Mouse (Mus musculus): Measurements from ENCODE around the gene Dennd1a.
A peak's percentile ranks its signal among the peaks of the same experiment; 100 is the strongest.
"Not testable (repeated sequence)": the region's sequence is repeated elsewhere in the genome, so short reads cannot be mapped to it uniquely, and the experiment has no call there.

Gene Dennd1a

DNA sequence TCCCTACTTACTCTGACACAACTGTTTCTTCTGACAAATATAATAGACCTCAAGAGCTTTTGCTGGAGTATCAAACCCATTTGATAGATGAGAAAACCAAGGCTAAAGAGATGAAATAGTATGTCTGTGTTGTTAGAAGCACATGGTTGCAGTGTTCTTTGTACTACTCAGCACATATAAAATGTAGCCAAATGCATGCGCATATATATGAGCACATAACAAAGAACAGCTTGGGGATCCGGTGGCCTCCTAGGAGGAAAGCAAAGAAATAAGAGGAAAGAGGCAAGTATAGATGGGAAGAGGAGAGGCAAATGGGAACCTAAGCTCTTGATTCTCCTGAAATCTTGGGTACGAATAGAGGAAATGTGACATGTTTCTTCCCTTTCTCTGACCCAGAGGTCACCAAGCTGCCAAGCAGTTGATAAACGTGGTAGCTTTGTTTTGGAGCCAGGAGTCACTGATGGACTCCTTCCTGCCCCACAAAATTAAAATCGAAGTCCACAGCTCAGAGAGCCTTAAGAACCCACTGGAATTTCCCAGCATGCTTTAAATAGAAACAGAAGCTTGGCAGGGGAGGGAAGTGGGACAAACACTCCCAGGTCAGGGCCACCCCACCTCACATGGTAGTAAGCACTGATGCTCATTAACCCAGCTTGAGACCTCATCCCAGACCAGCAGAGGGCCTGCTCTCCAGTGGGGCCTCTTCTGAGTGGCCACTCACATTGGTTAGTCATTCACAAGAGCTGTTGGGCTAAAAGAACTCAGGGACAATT is 317.3 kb downstream of the Dennd1a start:
- no peak for DNase-seq (ENCODE audit: low read depth)

DNA sequence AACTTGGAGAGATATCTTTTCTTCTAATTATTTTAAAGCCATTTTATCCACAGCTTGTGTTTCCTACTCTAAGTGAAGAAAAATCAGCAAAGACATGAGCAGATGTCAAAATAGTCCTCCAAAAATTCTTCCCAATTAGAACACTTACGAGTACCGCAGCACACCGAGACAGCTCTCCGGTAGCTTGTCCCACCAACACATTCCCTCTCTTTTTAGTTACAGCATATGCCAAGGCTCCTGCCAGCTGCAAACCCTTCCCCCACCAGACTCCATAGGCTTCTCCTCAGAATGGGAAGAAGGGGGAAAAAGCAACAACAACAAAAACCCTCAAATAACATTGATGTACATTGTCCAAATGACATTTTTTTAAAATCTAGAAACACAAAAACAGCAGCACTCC is 322.7 kb downstream of the Dennd1a start:
- DNase-seq (ENCODE audit: low read depth), result no peak

DNA sequence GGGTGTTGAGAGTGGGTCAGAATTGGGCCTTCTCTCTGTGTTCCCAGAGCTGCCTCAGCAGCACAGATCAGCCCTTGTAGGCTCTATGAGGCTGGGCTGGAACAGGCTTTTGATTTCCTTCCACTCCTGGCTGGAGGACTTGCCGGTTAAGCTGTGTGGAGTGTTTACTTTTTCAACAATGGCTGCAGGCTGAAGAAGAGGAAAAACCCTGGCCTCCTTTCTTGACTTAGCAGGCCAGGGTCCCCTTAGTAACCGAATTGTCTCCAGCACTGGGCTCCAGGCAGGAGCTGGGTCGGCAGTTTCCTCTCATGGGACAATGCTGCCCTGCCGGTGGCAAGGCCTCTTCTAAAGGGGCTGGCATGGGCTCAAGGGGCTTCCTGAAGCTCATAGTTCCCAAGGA is 323.8 kb downstream of the Dennd1a start:
- DNase-seq (ENCODE audit: low read depth), result no peak

DNA sequence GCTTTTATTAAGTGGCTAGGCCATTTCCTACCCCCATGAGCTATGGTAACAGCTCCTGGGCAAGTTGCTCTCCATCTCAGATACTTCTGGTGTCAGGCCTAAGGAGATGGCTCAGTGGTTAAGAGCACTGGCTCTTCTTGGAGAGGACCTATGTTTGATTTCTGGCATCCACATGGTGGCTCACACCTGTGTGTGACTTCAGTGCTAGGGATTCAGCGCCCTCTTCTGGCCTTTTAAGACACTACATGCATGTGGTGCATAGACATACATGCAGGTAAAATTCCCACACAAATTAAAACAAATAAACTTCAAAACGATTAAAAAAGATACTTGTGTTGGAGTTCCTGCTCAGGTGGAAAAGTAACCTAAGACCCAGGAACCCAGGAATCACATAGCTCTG is 338.8 kb downstream of the Dennd1a start:
- peak; percentile 29 for DNase-seq (ENCODE audit: low read depth)

DNA sequence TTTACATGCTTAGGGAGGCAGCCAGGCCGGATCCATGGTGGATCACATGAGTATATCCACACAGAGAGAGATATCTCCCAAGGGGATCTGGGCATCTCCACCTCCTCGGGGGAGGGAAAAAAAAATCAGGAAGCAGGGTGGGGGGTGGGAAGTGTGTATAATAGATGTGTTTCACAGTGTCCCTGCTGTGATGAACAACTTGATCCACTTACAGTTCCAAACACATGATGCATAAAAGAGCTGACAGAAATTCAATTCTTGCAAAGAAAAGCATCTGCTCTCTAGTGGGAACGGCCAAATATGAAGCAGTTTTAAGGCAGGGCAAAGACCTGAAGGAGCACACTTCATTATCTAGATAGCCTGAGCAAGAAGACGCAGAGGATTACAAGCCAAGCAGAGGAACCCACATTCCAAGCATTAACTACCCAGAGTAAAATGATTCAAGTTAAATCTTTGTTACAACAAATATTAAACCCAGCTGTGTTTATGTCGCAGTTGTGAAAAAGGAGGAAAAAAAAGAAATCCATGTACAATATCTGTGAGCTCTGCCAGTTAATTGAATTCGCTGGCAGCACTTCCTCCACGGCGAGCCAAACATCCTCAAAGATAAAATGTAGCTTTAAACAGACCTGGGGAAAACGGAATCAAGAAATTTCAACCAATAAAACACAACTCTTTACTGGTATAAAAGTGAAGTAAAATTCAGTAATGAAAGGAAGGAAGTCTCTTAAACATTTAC is 341.4 kb downstream of the Dennd1a start:
- no peak for DNase-seq (ENCODE audit: low read depth)

DNA sequence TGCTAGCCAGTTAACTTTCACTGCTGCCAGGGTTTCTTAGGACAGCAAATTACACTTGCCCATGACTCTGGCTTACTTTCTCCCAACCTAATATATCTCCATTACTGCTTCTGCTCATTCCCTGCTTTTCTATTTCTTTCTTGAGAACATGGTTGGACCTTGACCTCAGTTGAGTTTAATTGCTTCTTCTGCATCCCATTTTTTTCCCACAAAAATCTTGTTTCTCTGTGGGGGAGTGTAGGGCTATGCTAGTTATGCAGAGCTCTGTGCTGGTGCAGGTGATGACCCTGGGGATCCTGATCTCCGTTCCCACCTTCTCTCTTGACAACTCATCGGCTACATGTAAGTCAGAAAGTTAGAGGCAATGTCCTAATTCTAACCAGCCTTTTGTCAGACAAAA is 344.3 kb downstream of the Dennd1a start:
- no peak for DNase-seq (ENCODE audit: low read depth)

DNA sequence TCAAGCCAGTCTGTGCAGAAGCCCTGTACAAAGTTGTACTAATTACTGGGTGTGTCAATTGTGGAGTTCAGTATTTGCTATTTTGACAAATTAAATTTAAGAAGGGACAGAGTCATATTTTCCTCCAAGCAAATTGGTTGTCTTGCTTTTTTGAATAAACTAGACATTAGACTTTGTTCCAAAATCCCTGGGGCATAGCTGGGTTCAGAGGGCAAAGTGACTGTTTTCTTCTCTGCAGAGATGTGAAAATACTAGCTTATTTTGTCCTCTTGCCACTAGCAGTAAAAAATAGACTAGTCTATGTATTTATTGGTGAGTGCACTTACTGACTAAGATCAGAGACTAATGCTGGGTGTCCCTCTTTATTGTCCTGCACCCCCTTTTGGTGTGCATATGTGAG is 345.4 kb downstream of the Dennd1a start:
- DNase-seq (ENCODE audit: low read depth), result no peak

DNA sequence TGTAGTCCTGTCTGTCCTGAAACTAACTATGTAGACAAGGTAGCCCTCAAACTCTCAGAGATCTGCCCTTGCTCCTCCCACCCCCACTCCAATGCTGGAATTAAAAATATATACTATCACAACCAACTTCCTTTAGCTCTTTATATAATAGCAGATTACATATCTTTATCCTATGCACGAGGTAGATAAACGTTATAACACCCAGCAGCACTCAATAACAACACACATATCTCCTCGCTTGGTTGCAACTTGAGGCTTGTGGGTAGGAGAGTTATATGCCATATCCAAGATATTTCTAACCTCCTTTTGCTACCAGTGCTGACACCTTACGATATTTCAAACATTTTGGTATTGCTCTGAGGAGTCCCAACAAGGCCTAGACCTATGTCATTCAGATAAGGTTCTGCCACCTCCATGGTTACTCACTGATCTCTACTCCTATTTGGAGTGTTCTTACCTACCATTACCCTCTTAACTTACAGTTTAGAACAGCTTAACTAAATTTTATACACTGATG is 346.3 kb downstream of the Dennd1a start:
- no peak for DNase-seq (ENCODE audit: low read depth)

DNA sequence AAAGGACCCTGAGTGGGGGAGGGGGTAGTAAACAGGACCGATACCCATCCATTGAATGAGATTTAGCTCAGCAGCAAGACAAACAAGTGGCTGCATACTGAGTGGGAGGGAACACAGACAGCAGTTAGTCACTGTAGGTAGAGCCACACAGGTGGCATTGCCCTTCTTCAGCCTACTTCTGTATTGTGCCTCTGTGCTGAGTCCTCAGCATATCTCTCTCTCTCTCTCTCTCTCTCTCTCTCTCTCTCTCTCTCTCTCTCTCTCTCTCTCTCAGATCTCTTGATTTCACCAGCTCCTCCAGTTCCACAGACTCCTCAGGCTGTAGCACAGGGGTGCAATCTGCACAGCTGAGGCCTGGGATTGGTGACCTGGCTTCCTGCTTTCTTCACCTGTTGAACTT is 347.2 kb downstream of the Dennd1a start:
- DNase-seq (ENCODE audit: low read depth), result no peak

DNA sequence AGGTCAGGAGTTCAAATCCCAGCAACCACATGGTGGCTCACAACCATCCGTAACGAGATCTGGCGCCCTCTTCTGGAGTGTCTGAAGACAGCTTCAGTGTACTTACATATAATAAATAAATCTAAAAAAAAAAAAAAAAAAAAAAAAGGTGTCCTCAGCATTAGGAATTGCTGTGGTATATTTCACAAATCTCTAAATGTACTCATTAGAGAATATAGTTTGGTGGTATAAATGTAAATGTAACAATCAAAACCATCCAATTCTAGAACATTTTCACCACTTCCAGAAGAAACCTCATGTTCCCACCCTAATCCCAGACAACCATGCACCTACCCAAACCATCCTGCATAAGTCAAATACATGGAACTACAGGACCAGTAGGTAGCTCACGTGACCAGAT is 350.3 kb downstream of the Dennd1a start:
- DNase-seq (ENCODE audit: low read depth), result not testable (repeated sequence)

DNA sequence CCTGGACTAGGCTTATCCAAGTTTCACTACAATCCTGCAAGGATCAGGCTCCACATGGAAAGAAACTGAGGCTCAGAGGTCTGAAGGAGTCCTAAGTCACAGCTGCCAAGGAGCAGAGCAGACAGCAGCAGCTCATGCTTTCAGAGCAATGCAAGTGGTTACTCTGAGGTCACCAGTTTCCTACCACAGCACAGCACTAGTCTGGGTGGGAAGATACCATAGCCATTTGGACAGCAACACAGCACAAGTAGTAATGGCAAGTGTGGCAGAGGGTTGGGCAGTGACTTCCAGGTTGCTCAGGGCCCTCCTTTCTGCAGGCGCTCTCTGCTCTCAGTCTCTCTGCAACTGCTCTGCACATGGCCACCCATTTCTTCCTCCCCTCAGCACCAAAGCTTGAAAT is 354.9 kb downstream of the Dennd1a start:
- DNase-seq (ENCODE audit: low read depth), result peak; percentile 84

DNA sequence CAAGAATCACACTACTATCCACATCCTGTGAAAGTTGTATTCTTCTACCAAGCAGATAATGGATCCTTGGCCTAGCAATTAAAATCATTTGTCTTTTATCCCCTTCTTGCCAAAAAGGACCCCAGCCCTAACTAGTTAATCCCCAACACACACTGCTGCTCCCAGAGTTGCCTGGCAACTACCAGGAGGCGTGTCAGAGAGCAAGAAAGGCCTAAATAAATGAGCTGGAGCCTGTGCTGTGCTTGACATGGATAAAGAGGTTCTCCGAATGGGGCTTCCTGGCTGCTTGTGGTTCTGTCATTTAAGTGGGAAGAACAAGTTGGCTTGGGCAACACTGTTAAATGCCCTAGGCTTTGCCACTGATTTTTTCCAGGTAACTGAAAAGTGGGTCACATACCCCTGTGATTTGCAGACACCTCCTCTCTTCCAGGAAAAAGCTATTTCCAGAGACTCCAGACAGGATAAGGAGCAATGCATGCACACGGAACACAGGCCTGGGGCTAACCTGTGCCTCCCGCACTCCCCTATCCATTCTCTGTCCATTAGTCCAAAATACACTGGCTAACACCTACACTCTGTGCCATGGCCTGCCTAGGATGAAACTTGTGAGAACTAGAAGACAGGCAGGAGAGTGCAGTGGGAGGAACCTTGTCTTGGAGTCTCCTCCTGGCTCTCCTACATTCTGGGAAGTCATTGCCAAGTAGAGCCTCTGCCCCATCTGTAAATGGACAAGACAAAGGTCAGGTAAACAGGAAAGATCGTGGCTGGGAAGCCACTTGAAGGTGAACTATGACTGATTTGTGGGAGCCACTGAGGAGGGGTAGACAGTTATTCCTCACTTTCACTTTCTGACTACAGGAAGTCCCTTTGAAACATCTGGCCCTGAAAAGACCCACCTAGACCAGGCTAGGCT is 355.9 kb downstream of the Dennd1a start:
- no peak for DNase-seq (ENCODE audit: low read depth)

DNA sequence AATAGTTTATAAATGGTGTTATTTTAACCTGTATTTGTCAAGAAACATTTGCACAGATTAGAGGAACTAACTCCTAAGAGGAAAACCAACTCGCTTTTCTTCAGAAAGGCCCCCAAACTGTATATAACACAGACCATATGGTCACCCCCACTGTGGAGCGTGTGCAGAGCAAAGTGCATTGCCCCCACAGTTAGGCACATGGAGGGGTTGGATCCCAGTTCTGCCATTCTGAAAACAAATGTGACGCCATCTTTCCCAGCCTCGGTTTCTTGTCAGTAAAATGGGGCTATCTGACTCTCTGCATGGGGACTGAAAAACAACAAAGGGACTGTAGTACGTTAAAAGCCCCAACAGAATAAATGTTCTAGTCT is 361.1 kb downstream of the Dennd1a start:
- no peak for DNase-seq (ENCODE audit: low read depth)

DNA sequence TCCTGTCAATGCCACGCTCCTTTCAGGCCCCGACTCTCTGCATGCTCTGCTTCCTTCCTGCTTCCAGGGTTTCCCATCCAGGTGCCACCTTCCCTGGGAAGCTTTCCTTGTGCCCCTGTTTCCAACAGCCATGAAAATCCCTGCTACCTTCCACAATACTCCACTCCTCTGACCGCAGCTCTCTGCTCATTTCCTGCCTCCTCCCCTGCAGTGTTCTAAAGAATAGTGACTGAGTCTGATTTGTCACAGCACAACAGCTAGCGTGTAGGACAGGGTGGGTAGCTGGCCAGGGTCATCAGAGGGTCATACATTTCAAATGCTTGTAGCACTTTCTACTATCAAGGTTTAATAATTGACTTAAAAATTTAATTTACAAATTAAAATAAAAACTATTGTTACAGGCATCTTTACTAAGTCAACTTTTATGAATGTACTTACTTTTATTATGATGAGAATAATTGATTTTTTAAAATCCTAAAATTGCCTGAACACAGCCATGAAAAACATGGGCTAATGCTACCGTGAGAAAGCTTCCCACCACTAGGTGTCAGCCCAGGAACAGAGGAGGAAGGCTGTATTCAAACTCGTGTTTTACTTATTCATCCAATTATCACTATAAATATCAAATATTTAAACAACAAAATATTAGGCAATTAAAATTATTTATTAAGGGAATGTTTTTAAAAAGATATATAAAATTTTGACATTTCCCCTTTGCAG is 361.6 kb downstream of the Dennd1a start:
- DNase-seq (ENCODE audit: low read depth), result peak; percentile 50

DNA sequence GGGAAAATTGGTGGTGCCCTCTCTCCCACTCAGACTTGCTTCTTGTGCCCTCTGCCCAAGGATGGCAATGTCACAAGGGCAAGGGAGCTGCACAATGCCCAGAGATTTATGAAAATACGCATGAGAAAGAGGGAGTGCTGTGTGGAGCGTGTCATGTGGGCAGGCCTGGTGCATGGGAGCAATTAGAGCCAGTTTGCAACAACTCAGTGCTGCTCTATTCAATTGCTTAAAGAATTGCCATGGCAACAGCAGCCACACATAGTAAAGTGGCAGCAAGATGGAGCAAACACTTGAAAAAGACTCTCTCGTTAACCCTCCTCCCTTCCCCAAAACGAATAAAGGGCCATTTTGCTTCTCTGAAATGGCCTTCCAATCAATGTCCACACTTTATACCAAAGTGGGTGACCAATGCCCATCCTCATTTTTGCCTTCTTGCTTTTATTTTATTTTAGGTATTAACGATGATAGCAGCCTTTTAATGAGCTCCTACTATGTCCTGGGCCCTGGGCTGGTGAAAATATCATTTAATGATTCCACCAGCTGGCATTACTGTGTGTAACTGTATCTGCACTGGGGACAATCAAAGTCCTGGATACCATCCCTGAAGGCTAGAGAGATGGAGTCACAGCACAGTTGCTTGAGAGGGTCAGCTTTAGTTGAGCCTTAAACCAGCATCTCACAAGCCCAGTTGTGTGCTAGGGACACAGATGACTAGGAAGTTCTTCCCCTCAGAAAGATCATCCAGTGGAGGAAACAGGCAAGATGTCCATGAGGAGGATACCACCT is 378.3 kb downstream of the Dennd1a start:
- no peak for DNase-seq (ENCODE audit: low read depth)

DNA sequence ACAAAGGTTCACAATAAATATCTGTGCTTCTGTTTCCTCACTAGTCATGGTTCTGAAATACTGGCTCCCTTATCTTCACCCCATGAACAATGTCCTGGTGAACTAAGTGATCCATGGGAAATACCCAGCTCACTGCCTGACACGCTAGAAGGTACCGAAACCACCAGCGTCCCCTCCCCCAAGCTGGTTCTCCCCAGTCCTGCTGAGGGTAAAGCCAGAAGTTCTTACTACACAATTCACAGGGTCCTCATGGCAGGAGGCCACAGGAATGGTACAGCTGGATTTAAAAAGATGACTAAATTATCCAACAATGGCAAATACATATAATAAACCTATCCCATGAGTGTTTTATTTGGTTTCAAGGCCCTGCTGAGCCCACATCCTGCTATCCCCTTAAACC is 378.9 kb downstream of the Dennd1a start:
- DNase-seq (ENCODE audit: low read depth), result no peak

DNA sequence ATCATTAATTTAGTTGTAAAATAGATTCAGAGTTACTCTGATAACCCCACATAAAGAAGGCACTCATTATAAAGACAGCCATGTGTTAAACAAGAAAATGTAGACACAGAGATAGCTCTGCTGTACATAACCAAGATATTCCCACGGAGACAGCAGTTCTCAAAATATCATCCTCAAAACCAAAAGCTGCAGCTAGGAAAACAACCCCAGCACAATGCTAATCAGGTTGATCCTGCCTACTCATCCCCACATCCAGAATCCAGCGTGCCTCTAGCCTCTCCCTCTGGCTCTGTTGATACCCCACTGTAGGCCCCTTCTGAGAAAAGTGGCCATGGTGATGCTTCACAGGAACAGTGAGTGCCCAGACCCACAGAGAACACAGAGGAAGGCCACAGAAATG is 380.9 kb downstream of the Dennd1a start:
- DNase-seq (ENCODE audit: low read depth), result no peak

DNA sequence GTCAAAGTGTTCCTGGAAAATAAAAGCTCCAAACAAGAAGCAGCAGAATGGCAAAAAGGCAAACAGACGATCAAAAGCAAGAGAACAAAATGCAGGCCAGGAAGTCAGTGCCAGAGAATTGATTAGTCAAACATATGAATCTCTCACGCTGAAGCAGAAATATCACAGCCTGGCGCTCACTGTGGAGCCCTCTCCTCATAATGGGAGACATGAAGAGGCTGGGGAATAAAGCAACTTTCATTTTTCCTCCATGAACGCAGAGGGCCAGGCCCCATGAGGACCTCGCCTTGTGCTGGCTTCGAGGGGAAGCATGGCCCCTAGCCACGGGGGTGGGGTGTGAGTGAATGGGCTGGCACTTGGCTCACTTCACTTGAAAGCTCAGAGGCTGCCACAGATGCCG is 383.9 kb downstream of the Dennd1a start:
- no peak for DNase-seq (ENCODE audit: low read depth)

DNA sequence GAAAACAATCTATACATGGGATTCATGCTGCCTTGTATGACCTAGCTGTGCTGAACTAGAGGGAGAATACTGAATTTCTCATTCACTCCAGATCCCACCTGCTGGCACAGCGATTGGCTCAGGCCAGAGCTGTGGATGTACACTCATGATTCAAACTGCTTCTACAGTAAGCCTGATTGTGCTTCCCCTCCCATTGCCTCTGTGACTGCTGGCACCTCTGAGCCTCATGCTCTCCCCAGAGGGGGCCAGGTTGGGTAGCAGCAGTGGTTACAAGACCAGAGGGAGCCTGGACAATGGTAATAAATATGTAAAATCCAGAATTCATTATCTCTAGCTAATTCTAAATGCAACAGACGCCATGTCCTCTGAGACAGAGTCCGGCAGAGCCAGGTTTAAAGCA is 404.0 kb downstream of the Dennd1a start:
- DNase-seq (ENCODE audit: low read depth), result no peak

DNA sequence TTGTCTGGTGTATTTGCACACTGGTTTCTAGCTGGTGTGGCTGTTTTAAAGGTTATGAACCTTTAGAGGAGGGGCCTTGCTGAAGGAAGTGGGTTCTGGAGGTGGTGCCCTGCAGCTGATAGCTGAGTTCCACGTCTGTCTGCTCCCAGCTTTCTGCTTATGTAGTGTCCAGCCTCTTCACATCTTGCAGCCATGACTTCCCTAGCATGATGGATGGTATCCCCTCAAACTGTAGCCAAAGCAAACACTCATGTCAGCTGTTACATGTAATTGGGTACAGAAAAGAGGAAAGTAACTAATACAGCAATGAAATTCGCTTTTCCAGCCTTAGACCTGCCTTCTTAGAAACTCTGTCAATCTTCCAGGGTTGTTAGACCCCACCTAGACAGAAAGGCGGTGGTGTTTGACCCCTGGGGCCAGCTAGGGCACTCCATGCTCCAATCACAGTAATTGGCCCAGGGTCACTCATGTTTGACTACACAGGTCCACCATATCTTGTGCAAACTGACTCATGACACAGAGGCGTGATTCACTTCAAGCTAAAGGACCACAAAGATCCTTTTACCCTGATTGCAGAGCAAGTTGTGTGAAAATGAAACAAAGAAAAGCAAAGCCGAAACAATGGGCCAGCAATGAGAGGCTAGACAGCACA is 405.8 kb downstream of the Dennd1a start:
- DNase-seq (ENCODE audit: low read depth), result peak; percentile 8

All from 416B (cell line).